Mouse (Mus musculus): ENCODE data around the gene Lmna. TPM values are rescaled to one million over a fixed set of nuclear protein-coding genes. Genes with fewer than 3 reads are reported as not detected.
A peak's percentile ranks its signal among the peaks of the same experiment; 100 is the strongest.

The Lmna gene
- polyA plus RNA-seq, 1 experiment from 2014 or later = 55.7 TPM

- H3K36me3 ChIP-seq (ENCODE audit: control insufficient read depth, insufficient read depth, low read length) = 0 out of 2 replicates have a peak, but pooled peaks cover 5% of the 10 kb centered on the region
- 12% methylated on average over 8 of the region's 8 CpGs for WGBS
- peak overlapping the region; percentile 47; the same call in 1 of the 2 replicates for H3K27ac ChIP-seq (ENCODE audit: low read depth, low read length)
- H3K9ac ChIP-seq (ENCODE audit: low read depth, low read length) = peak overlapping the region; percentile 53
- H3K4me3 ChIP-seq (ENCODE audit: low read length) = peak overlapping the region; percentile 5; the same call in 1 of the 2 replicates
- no peak for ATAC-seq (ENCODE audit: low FRiP score, low TSS enrichment)
- no peaks in the 10 kb centered on the region for H3K9me3 ChIP-seq (ENCODE audit: control insufficient read depth, low read length)
- H3K4me2 ChIP-seq (replicated peaks; ENCODE audit: low read depth, low read length) = peak overlapping the region; percentile 8; the same call in 1 of the 2 replicates
- H3K4me1 ChIP-seq (ENCODE audit: control insufficient read depth, insufficient read depth, low read length) = peaks cover 42% of the 10 kb centered on the region
- no peaks in the 10 kb centered on the region for H3K27me3 ChIP-seq (ENCODE audit: control insufficient read depth, insufficient read depth, low read length)
These were observed 17.8 kb upstream of the Lmna start for GRCm38 (mm10) chr3:88527565-88527964.

GRCm38 (mm10) chr3:88526157-88527131 lies 16.7 kb upstream of the Lmna start:
- H3K4me1 ChIP-seq (ENCODE audit: control insufficient read depth, insufficient read depth, low read length) = peaks cover 42% of the 10 kb centered on the region
- WGBS = 34% methylated on average over 17 of the region's 17 CpGs
- ATAC-seq (ENCODE audit: low FRiP score, low TSS enrichment) = peak; percentile 79
- H3K9ac ChIP-seq (ENCODE audit: low read depth, low read length) = no peak overlapping the region
- H3K4me3 ChIP-seq (ENCODE audit: low read length) = no peak overlapping the region
- H3K9me3 ChIP-seq (ENCODE audit: control insufficient read depth, low read length) = no peaks in the 10 kb centered on the region
- 0 out of 2 replicates have a peak, but pooled peaks cover 5% of the 10 kb centered on the region for H3K36me3 ChIP-seq (ENCODE audit: control insufficient read depth, insufficient read depth, low read length)
- no peak overlapping the region for H3K27ac ChIP-seq (ENCODE audit: low read depth, low read length)
- H3K4me2 ChIP-seq (replicated peaks; ENCODE audit: low read depth, low read length) = no peak overlapping the region; the same call in 1 of the 2 replicates
- no peaks in the 10 kb centered on the region for H3K27me3 ChIP-seq (ENCODE audit: control insufficient read depth, insufficient read depth, low read length)

- Histone ChIP-seq H3K9ac (ENCODE audit: low read depth, low read length) (no peak overlapping the region), H3K4me1 (ENCODE audit: control insufficient read depth, insufficient read depth, low read length) (peaks cover 36% of the 10 kb centered on the region), H3K27ac (ENCODE audit: low read depth, low read length) (no peak overlapping the region), H3K4me2 (replicated peaks; ENCODE audit: low read depth, low read length) (no peak overlapping the region), H3K4me3 (ENCODE audit: low read length) (no peak overlapping the region), H3K36me3 (ENCODE audit: control insufficient read depth, insufficient read depth, low read length) (0 out of 2 replicates have a peak, but pooled peaks cover 5% of the 10 kb centered on the region), H3K27me3 (ENCODE audit: control insufficient read depth, insufficient read depth, low read length) (no peaks in the 10 kb centered on the region), H3K9me3 (ENCODE audit: control insufficient read depth, low read length) (no peaks in the 10 kb centered on the region)
- no peak for ATAC-seq (ENCODE audit: low FRiP score, low TSS enrichment)
- 90% methylated on average over 5 of the region's 5 CpGs for WGBS
These were observed 15.3 kb upstream of the Lmna start for GRCm38 (mm10) chr3:88525021-88525420.

- ATAC-seq (ENCODE audit: low FRiP score, low TSS enrichment) = no peak
- WGBS = 83% methylated on average over 8 of the region's 8 CpGs
- H3K27ac ChIP-seq (ENCODE audit: low read depth, low read length) = no peak overlapping the region
These were observed 13.3 kb upstream of the Lmna start for GRCm38 (mm10) chr3:88523027-88523426.

GRCm38 (mm10) chr3:88521803-88522331 lies 12.1 kb upstream of the Lmna start:
- ATAC-seq (ENCODE audit: low FRiP score, low TSS enrichment) = peak; percentile 30; the same call in 1 of the 2 replicates
- Histone ChIP-seq H3K27me3 (ENCODE audit: control insufficient read depth, insufficient read depth, low read length) (no peaks in the 10 kb centered on the region), H3K36me3 (ENCODE audit: control insufficient read depth, insufficient read depth, low read length) (0 out of 2 replicates have a peak, but pooled peaks cover 5% of the 10 kb centered on the region), H3K4me2 (replicated peaks; ENCODE audit: low read depth, low read length) (no peak overlapping the region), H3K9ac (ENCODE audit: low read depth, low read length) (no peak overlapping the region), H3K27ac (ENCODE audit: low read depth, low read length) (no peak overlapping the region), H3K9me3 (ENCODE audit: control insufficient read depth, low read length) (no peaks in the 10 kb centered on the region), H3K4me1 (ENCODE audit: control insufficient read depth, insufficient read depth, low read length) (0 out of 2 replicates have a peak, but pooled peaks cover 7% of the 10 kb centered on the region), H3K4me3 (ENCODE audit: low read length) (no peak overlapping the region)
- WGBS = 32% methylated on average over 9 of the region's 9 CpGs

More at GRCm38 (mm10) chr3:88523027-88523426, 13.3 kb upstream of the Lmna start:
- Histone ChIP-seq H3K4me1 (ENCODE audit: control insufficient read depth, insufficient read depth, low read length) (peaks cover 18% of the 10 kb centered on the region), H3K36me3 (ENCODE audit: control insufficient read depth, insufficient read depth, low read length) (0 out of 2 replicates have a peak, but pooled peaks cover 5% of the 10 kb centered on the region), H3K9ac (ENCODE audit: low read depth, low read length) (no peak overlapping the region), H3K9me3 (ENCODE audit: control insufficient read depth, low read length) (no peaks in the 10 kb centered on the region), H3K4me3 (ENCODE audit: low read length) (no peak overlapping the region), H3K27me3 (ENCODE audit: control insufficient read depth, insufficient read depth, low read length) (no peaks in the 10 kb centered on the region), H3K4me2 (replicated peaks; ENCODE audit: low read depth, low read length) (no peak overlapping the region)

GRCm38 (mm10) chr3:88521156-88521555 lies 11.4 kb upstream of the Lmna start:
- WGBS = 92% methylated on average over 6 of the region's 6 CpGs
- 0 out of 2 replicates have a peak, but pooled peaks cover 5% of the 10 kb centered on the region for H3K36me3 ChIP-seq (ENCODE audit: control insufficient read depth, insufficient read depth, low read length)
- ATAC-seq (ENCODE audit: low FRiP score, low TSS enrichment) = no peak

GRCm38 (mm10) chr3:88520078-88520477 lies 10.3 kb upstream of the Lmna start:
- WGBS = 74% methylated on average over 2 of the region's 2 CpGs
- no peak for ATAC-seq (ENCODE audit: low FRiP score, low TSS enrichment)

More at GRCm38 (mm10) chr3:88521156-88521555, 11.4 kb upstream of the Lmna start:
- H3K4me1 ChIP-seq (ENCODE audit: control insufficient read depth, insufficient read depth, low read length) = 0 out of 2 replicates have a peak, but pooled peaks cover 3% of the 10 kb centered on the region
- H3K4me3 ChIP-seq (ENCODE audit: low read length) = no peak overlapping the region
- H3K9me3 ChIP-seq (ENCODE audit: control insufficient read depth, low read length) = no peaks in the 10 kb centered on the region
- H3K4me2 ChIP-seq (replicated peaks; ENCODE audit: low read depth, low read length) = no peak overlapping the region
- no peak overlapping the region for H3K9ac ChIP-seq (ENCODE audit: low read depth, low read length)
- no peak overlapping the region for H3K27ac ChIP-seq (ENCODE audit: low read depth, low read length)
- no peaks in the 10 kb centered on the region for H3K27me3 ChIP-seq (ENCODE audit: control insufficient read depth, insufficient read depth, low read length)

GRCm38 (mm10) chr3:88518411-88518810 lies 8.7 kb upstream of the Lmna start:
- no peak overlapping the region for H3K4me3 ChIP-seq (ENCODE audit: low read length)
- ATAC-seq (ENCODE audit: low FRiP score, low TSS enrichment) = no peak
- H3K9me3 ChIP-seq (ENCODE audit: control insufficient read depth, low read length) = no peaks in the 10 kb centered on the region
- 55% methylated on average over 4 of the region's 4 CpGs for WGBS
- no peak overlapping the region for H3K9ac ChIP-seq (ENCODE audit: low read depth, low read length)
- no peaks in the 10 kb centered on the region for H3K4me1 ChIP-seq (ENCODE audit: control insufficient read depth, insufficient read depth, low read length)
- no peaks in the 10 kb centered on the region for H3K27me3 ChIP-seq (ENCODE audit: control insufficient read depth, insufficient read depth, low read length)
- H3K36me3 ChIP-seq (ENCODE audit: control insufficient read depth, insufficient read depth, low read length) = no peaks in the 10 kb centered on the region
- H3K4me2 ChIP-seq (replicated peaks; ENCODE audit: low read depth, low read length) = no peak overlapping the region
- no peak overlapping the region for H3K27ac ChIP-seq (ENCODE audit: low read depth, low read length)

More at GRCm38 (mm10) chr3:88520078-88520477, 10.3 kb upstream of the Lmna start:
- H3K4me2 ChIP-seq (replicated peaks; ENCODE audit: low read depth, low read length) = no peak overlapping the region
- H3K36me3 ChIP-seq (ENCODE audit: control insufficient read depth, insufficient read depth, low read length) = 0 out of 2 replicates have a peak, but pooled peaks cover 3% of the 10 kb centered on the region
- H3K4me3 ChIP-seq (ENCODE audit: low read length) = no peak overlapping the region
- H3K4me1 ChIP-seq (ENCODE audit: control insufficient read depth, insufficient read depth, low read length) = no peaks in the 10 kb centered on the region
- no peaks in the 10 kb centered on the region for H3K9me3 ChIP-seq (ENCODE audit: control insufficient read depth, low read length)
- no peak overlapping the region for H3K27ac ChIP-seq (ENCODE audit: low read depth, low read length)
- no peak overlapping the region for H3K9ac ChIP-seq (ENCODE audit: low read depth, low read length)
- no peaks in the 10 kb centered on the region for H3K27me3 ChIP-seq (ENCODE audit: control insufficient read depth, insufficient read depth, low read length)
